Mouse (Mus musculus) megakaryocyte, embryonic 14.5 days (primary cell): ENCODE results near the gene Cox8a.

Experiments
- FLI1 ChIP-seq: IDR thresholded peaks from 2 replicates; pipeline ENCODE4 v1.6.1; 2012; ENCODE audit warnings: low read length, inconsistent platforms, mixed read lengths
- GATA1 ChIP-seq: IDR thresholded peaks from 3 replicates; pipeline ENCODE4 v1.6.1; 2012; ENCODE audit warnings: mixed read lengths, low read length, inconsistent platforms, borderline replicate concordance

- TF ChIP-seq FLI1 (no peak), GATA1 (no peak)
Measured at GRCm38 (mm10) chr19:7196741-7197270, 20.6 kb downstream of the Cox8a start.
